Mouse (Mus musculus) E14TG2a.4 (cell line): ENCODE measurements at regions not wholly inside any gene's neighbourhood (a gene's known extent, or its start where the extent isn't known, plus 50 kb on each side); places are given as distances from the start of the nearest gene placed in this dataset.

ENCODE experiments used
- H3K27me3 ChIP-seq: 2 replicates; pipeline ENCODE4 v1.6.1; 2014; ENCODE audit warnings: low read length, control low read depth; ENCODE audit not compliant: insufficient read depth
- H3K36me3 ChIP-seq: 2 replicates; pipeline ENCODE4 v1.6.1; 2014; ENCODE audit warnings: low read length, control low read depth; ENCODE audit not compliant: insufficient read depth
- H3K4me1 ChIP-seq: replicated peaks from 2 replicates; pipeline ENCODE4 v1.6.1; 2014; ENCODE audit warnings: low read depth, low read length, control low read depth
- H3K4me3 ChIP-seq: replicated peaks from 2 replicates; pipeline ENCODE4 v1.5.1; 2014; ENCODE audit warnings: mild to moderate bottlenecking, low read length
- H3K9me3 ChIP-seq: 2 replicates; pipeline ENCODE4 v1.6.1; 2014; ENCODE audit warnings: low read length, control low read depth
- CTCF ChIP-seq: conservative IDR thresholded peaks from 2 replicates; pipeline ENCODE4 v1.5.1; 2014; ENCODE audit warnings: low read length
- NANOG ChIP-seq: IDR thresholded peaks from 2 replicates; pipeline ENCODE4 v1.6.1; 2014; ENCODE audit warnings: borderline replicate concordance, low read length, mixed read lengths
- POU5F1 ChIP-seq: IDR thresholded peaks from 2 replicates; pipeline ENCODE4 v1.6.1; 2014; ENCODE audit warnings: low read length, borderline replicate concordance

- Histone ChIP-seq H3K4me1 (no peaks in the 10 kb centered on the region), H3K4me3 (no peak overlapping the region), H3K9me3 (no peaks in the 10 kb centered on the region), H3K36me3 (no peaks in the 10 kb centered on the region), H3K27me3 (no peaks in the 10 kb centered on the region)
- no peak for TF ChIP-seq CTCF
- no peak for TF ChIP-seq POU5F1
- no peak for TF ChIP-seq NANOG
These were observed 245.3 kb upstream of the Prep start for GRCm38 (mm10) chr10:44821666-44822065.

GRCm38 (mm10) chr10:44820379-44820778 lies 246.6 kb upstream of the Prep start:
- no peaks in the 10 kb centered on the region for H3K36me3 ChIP-seq
- no peaks in the 10 kb centered on the region for H3K4me1 ChIP-seq
- TF ChIP-seq CTCF (no peak), POU5F1 (no peak), NANOG (no peak)

GRCm38 (mm10) chr10:44819361-44819760 lies 247.6 kb upstream of the Prep start:
- no peak overlapping the region for H3K4me3 ChIP-seq
- no peaks in the 10 kb centered on the region for H3K4me1 ChIP-seq
- no peaks in the 10 kb centered on the region for H3K27me3 ChIP-seq
- TF ChIP-seq POU5F1 (no peak), NANOG (no peak), CTCF (no peak)
- no peaks in the 10 kb centered on the region for H3K36me3 ChIP-seq
- no peaks in the 10 kb centered on the region for H3K9me3 ChIP-seq

More at GRCm38 (mm10) chr10:44820379-44820778, 246.6 kb upstream of the Prep start:
- H3K9me3 ChIP-seq = no peaks in the 10 kb centered on the region
- no peaks in the 10 kb centered on the region for H3K27me3 ChIP-seq
- no peak overlapping the region for H3K4me3 ChIP-seq

- no peaks in the 10 kb centered on the region for H3K9me3 ChIP-seq
- no peak overlapping the region for H3K4me3 ChIP-seq
- H3K36me3 ChIP-seq = no peaks in the 10 kb centered on the region
- H3K4me1 ChIP-seq = no peaks in the 10 kb centered on the region
- TF ChIP-seq POU5F1 (no peak), CTCF (no peak), NANOG (no peak)
- no peaks in the 10 kb centered on the region for H3K27me3 ChIP-seq
These were observed 248.4 kb upstream of the Prep start for GRCm38 (mm10) chr10:44818615-44819014.

- Histone ChIP-seq H3K4me1 (no peaks in the 10 kb centered on the region), H3K36me3 (no peaks in the 10 kb centered on the region), H3K9me3 (peaks cover 4% of the 10 kb centered on the region; the same call in 1 of the 2 replicates), H3K4me3 (no peak overlapping the region), H3K27me3 (peaks cover 4% of the 10 kb centered on the region; the same call in 1 of the 2 replicates)
- TF ChIP-seq POU5F1 (no peak), CTCF (no peak), NANOG (no peak)
These were observed 267.9 kb upstream of the Prdm1 start for GRCm38 (mm10) chr10:44796205-44796604.

- Histone ChIP-seq H3K4me1 (no peaks in the 10 kb centered on the region), H3K4me3 (no peak overlapping the region), H3K27me3 (no peaks in the 10 kb centered on the region; the same call in 1 of the 2 replicates), H3K9me3 (no peaks in the 10 kb centered on the region), H3K36me3 (no peaks in the 10 kb centered on the region)
- TF ChIP-seq CTCF (no peak), NANOG (no peak), POU5F1 (no peak)
These were observed 257.1 kb upstream of the Prdm1 start for GRCm38 (mm10) chr10:44785386-44785785.

GRCm38 (mm10) chr10:44780381-44780958 lies 252.2 kb upstream of the Prdm1 start:
- H3K4me1 ChIP-seq = no peaks in the 10 kb centered on the region
- no peaks in the 10 kb centered on the region for H3K36me3 ChIP-seq
- TF ChIP-seq POU5F1 = no peak
- no peak for TF ChIP-seq NANOG
- no peak for TF ChIP-seq CTCF
- H3K9me3 ChIP-seq = peaks cover 12% of the 10 kb centered on the region; the same call in 1 of the 2 replicates
- H3K4me3 ChIP-seq = no peak overlapping the region
- H3K27me3 ChIP-seq = no peaks in the 10 kb centered on the region; the same call in 1 of the 2 replicates

GRCm38 (mm10) chr10:44779568-44780207 lies 251.4 kb upstream of the Prdm1 start:
- Histone ChIP-seq H3K4me3 (no peak overlapping the region), H3K4me1 (no peaks in the 10 kb centered on the region), H3K36me3 (no peaks in the 10 kb centered on the region), H3K9me3 (peaks cover 12% of the 10 kb centered on the region; the same call in 1 of the 2 replicates), H3K27me3 (no peaks in the 10 kb centered on the region; the same call in 1 of the 2 replicates)
- TF ChIP-seq CTCF = no peak
- TF ChIP-seq POU5F1 = no peak
- TF ChIP-seq NANOG = no peak

- Histone ChIP-seq H3K36me3 (no peaks in the 10 kb centered on the region), H3K4me1 (no peaks in the 10 kb centered on the region), H3K9me3 (peaks cover 12% of the 10 kb centered on the region; the same call in 1 of the 2 replicates), H3K4me3 (no peak overlapping the region), H3K27me3 (no peaks in the 10 kb centered on the region; the same call in 1 of the 2 replicates)
- TF ChIP-seq CTCF (no peak), POU5F1 (no peak), NANOG (no peak)
These were observed 248.9 kb upstream of the Prdm1 start for GRCm38 (mm10) chr10:44777214-44777613.
